Mouse (Mus musculus) frontal cortex, adult 2 months (tissue): ENCODE data around the gene Spg11. TPM values are rescaled to one million over a fixed set of nuclear protein-coding genes. Genes with fewer than 3 reads are reported as not detected.
A peak's percentile ranks its signal among the peaks of the same experiment; 100 is the strongest.
"Not testable (repeated sequence)": the region's sequence is repeated elsewhere in the genome, so short reads cannot be mapped to it uniquely, and the experiment has no call there.

ENCODE experiments used
- DNase-seq, 2 experiments: peaks; one replicate each; pipeline ENCODE4 v3.0.0; 2022; ENCODE audit warnings: low spot score in 1 of 2; ENCODE audit errors: extremely low spot score in 1 of 2
- polyA plus RNA-seq: library from polyadenylated mRNA; depleted of rRNA; stranded (reverse); fragments of >200 nt; gene quantifications from 2 replicates; pipeline ENCODE4 v1.2.3, GENCODE M21; 2012; rRNA removed

Spg11 gene
- polyA plus RNA-seq, 1 experiment: 9.9 TPM

- no peak for DNase-seq
These were observed 48.9 kb downstream of the Spg11 start for GRCm38 (mm10) chr2:122069144-122069912.

GRCm38 (mm10) chr2:122066241-122066640 lies 51.9 kb downstream of the Spg11 start:
- DNase-seq: no peak

- peak in 1 of 2 experiments; percentile 24 for DNase-seq
These were observed 52.8 kb downstream of the Spg11 start for GRCm38 (mm10) chr2:122065200-122065969.

GRCm38 (mm10) chr2:122059365-122060115 lies 58.6 kb downstream of the Spg11 start:
- no peak for DNase-seq

- no peak for DNase-seq
These were observed 74.3 kb downstream of the Spg11 start for GRCm38 (mm10) chr2:122043926-122044325.

- DNase-seq: no peak
These were observed 82.1 kb downstream of the Spg11 start for GRCm38 (mm10) chr2:122036064-122036463.

GRCm38 (mm10) chr2:122031970-122032369 lies 86.2 kb downstream of the Spg11 start:
- no peak for DNase-seq

GRCm38 (mm10) chr2:122028756-122029700 lies 89.2 kb downstream of the Spg11 start:
- peak in 1 of 2 experiments; percentile 19 for DNase-seq

- peak; percentile 47 to 85 for DNase-seq
These were observed 90.1 kb downstream of the Spg11 start, which contains the start of gene Eif3j1 for GRCm38 (mm10) chr2:122027862-122028755. Eif3j1 (plus strand) TSS chr2:122028546.

- not testable (repeated sequence) for DNase-seq
These were observed 91.1 kb downstream of the Spg11 start for GRCm38 (mm10) chr2:122027091-122027490.

- no peak for DNase-seq
These were observed 95.9 kb downstream of the Spg11 start for GRCm38 (mm10) chr2:122022284-122022683.

- DNase-seq: no peak
These were observed 99.5 kb downstream of the Spg11 start for GRCm38 (mm10) chr2:122018705-122019104.

GRCm38 (mm10) chr2:122011441-122011840 lies 106.7 kb downstream of the Spg11 start:
- DNase-seq: no peak

GRCm38 (mm10) chr2:122008832-122009231 lies 109.4 kb downstream of the Spg11 start:
- DNase-seq: no peak

Other genes starting within 250 kb of the Spg11 start
- 15.7 and 16.3 TPM in 2 replicates for gene Ctdspl2, start 162.4 kb downstream of the Spg11 start, polyA plus RNA-seq
- 0.27 and 0.36 TPM in 2 replicates for gene Mageb3, start 162.3 kb downstream of the Spg11 start, polyA plus RNA-seq
- gene Eif3j1, start 89.8 kb downstream of the Spg11 start, polyA plus RNA-seq: 18.4 and 19.8 TPM in 2 replicates
- gene B2m, start 29.3 kb upstream of the Spg11 start, polyA plus RNA-seq: 168 and 176 TPM in 2 replicates
- 0.06 TPM in 2 replicates for gene Trim69, start 42.3 kb upstream of the Spg11 start, polyA plus RNA-seq
- gene Patl2, start 67.8 kb upstream of the Spg11 start, polyA plus RNA-seq: 0.08 TPM in 1 of 2 replicates, not detected in the other
- not detected in 2 replicates for gene Terb2, start 67.9 kb upstream of the Spg11 start, polyA plus RNA-seq
- 14.4 and 15.9 TPM in 2 replicates for gene Sord, start 116.4 kb upstream of the Spg11 start, polyA plus RNA-seq
- 0.88 and 1.1 TPM in 2 replicates for gene Duox2, start 180.1 kb upstream of the Spg11 start, polyA plus RNA-seq
- gene Duoxa2, start 180.5 kb upstream of the Spg11 start, polyA plus RNA-seq: 0.23 TPM in 1 of 2 replicates, not detected in the other
- gene Duoxa1, start 195.3 kb upstream of the Spg11 start, polyA plus RNA-seq: 0.15 TPM in 1 of 2 replicates, not detected in the other
- gene Duox1, start 197.3 kb upstream of the Spg11 start, polyA plus RNA-seq: 0.04 TPM in 1 of 2 replicates, not detected in the other